Mouse (Mus musculus) B cell, adult 2 months (primary cell): ENCODE measurements around the gene Rsbn1l.
A peak's percentile ranks its signal among the peaks of the same experiment; 100 is the strongest.

Experiments used
- DNase-seq, 2 experiments: peaks; one replicate each; pipeline ENCODE4 v3.0.0; 2022

Rsbn1l gene

GRCm38 (mm10) chr5:20897446-20898167 is 58.6 kb downstream of the Rsbn1l start:
- no peak for DNase-seq

GRCm38 (mm10) chr5:20884036-20884620 is 72.1 kb downstream of the Rsbn1l start:
- DNase-seq, result no peak

GRCm38 (mm10) chr5:20881915-20882800 is 74.0 kb downstream of the Rsbn1l start, which contains the start of the genes Phtf2 and Tmem60:
Phtf2 (minus strand) TSS chr5:20882124.
Tmem60 (plus strand) TSS chr5:20882191.
- peak; percentile 99 for DNase-seq

GRCm38 (mm10) chr5:20880797-20881775 is 75.1 kb downstream of the Rsbn1l start:
- DNase-seq, result peak; percentile 66 to 69

- no peak for DNase-seq
Measured at GRCm38 (mm10) chr5:20880386-20880785, 75.8 kb downstream of the Rsbn1l start.

- no peak for DNase-seq
Measured at GRCm38 (mm10) chr5:20876934-20877426, 79.2 kb downstream of the Rsbn1l start.

- no peak for DNase-seq
Measured at GRCm38 (mm10) chr5:20873146-20873545, 83.1 kb downstream of the Rsbn1l start.

GRCm38 (mm10) chr5:20865193-20865755 is 90.9 kb downstream of the Rsbn1l start:
- DNase-seq, result peak; percentile 19 to 27

GRCm38 (mm10) chr5:20864216-20864969 is 91.8 kb downstream of the Rsbn1l start:
- peak; percentile 49 to 53 for DNase-seq

- DNase-seq, result no peak
Measured at GRCm38 (mm10) chr5:20861901-20862300, 94.3 kb downstream of the Rsbn1l start.

GRCm38 (mm10) chr5:20860565-20860964 is 95.6 kb downstream of the Rsbn1l start:
- DNase-seq, result no peak

- no peak for DNase-seq
Measured at GRCm38 (mm10) chr5:20858404-20858803, 97.8 kb downstream of the Rsbn1l start.

- DNase-seq, result no peak
Measured at GRCm38 (mm10) chr5:20855066-20855465, 101.1 kb downstream of the Rsbn1l start.

- peak in 1 of 2 experiments; percentile 28 for DNase-seq
Measured at GRCm38 (mm10) chr5:20847010-20847409, 109.2 kb downstream of the Rsbn1l start.

- no peak for DNase-seq
Measured at GRCm38 (mm10) chr5:20843816-20844215, 112.4 kb downstream of the Rsbn1l start.

GRCm38 (mm10) chr5:20843405-20843804 is 112.8 kb downstream of the Rsbn1l start:
- DNase-seq, result no peak
